Mouse (Mus musculus): ENCODE measurements around the gene Lrpap1. TPM values are rescaled to one million over a fixed set of nuclear protein-coding genes. Genes with fewer than 3 reads are reported as not detected.

Gene Lrpap1
- polyA plus RNA-seq, 1 experiment: 124 TPM

- DNase-seq (ENCODE audit: extremely low spot score in 1 of 2, low spot score in 1 of 2): peak in 1 of 2 experiments; percentile 55
Observed at GRCm38 (mm10) chr5:35129767-35130191, 24.2 kb upstream of the Lrpap1 start.

GRCm38 (mm10) chr5:35129208-35129607 is 23.6 kb upstream of the Lrpap1 start:
- peak in 1 of 2 experiments; percentile 82 for DNase-seq (ENCODE audit: extremely low spot score in 1 of 2, low spot score in 1 of 2)

- DNase-seq (ENCODE audit: extremely low spot score in 1 of 2, low spot score in 1 of 2): no peak
Observed at GRCm38 (mm10) chr5:35120024-35120423, 14.5 kb upstream of the Lrpap1 start.

GRCm38 (mm10) chr5:35118418-35118817 is 12.9 kb upstream of the Lrpap1 start:
- no peak for DNase-seq (ENCODE audit: extremely low spot score in 1 of 2, low spot score in 1 of 2)

GRCm38 (mm10) chr5:35117633-35118032 is 12.1 kb upstream of the Lrpap1 start:
- no peak for DNase-seq (ENCODE audit: extremely low spot score in 1 of 2, low spot score in 1 of 2)

- DNase-seq (ENCODE audit: extremely low spot score in 1 of 2, low spot score in 1 of 2): no peak
Observed at GRCm38 (mm10) chr5:35116002-35116401, 10.4 kb upstream of the Lrpap1 start.

- DNase-seq (ENCODE audit: extremely low spot score in 1 of 2, low spot score in 1 of 2): peak; percentile 66 to 71
Observed at GRCm38 (mm10) chr5:35112444-35112843, 6.9 kb upstream of the Lrpap1 start.

- DNase-seq (ENCODE audit: extremely low spot score in 1 of 2, low spot score in 1 of 2): no peak
Observed at GRCm38 (mm10) chr5:35105922-35106298, 344 bp upstream of the Lrpap1 start.

GRCm38 (mm10) chr5:35104183-35104959 is 1.2 kb downstream of the Lrpap1 start:
- DNase-seq (ENCODE audit: extremely low spot score in 1 of 2, low spot score in 1 of 2): no peak

- DNase-seq (ENCODE audit: extremely low spot score in 1 of 2, low spot score in 1 of 2): no peak
Observed at GRCm38 (mm10) chr5:35103528-35103927, 2.0 kb downstream of the Lrpap1 start.

- no peak for DNase-seq (ENCODE audit: extremely low spot score in 1 of 2, low spot score in 1 of 2)
Observed at GRCm38 (mm10) chr5:35103086-35103485, 2.5 kb downstream of the Lrpap1 start.

GRCm38 (mm10) chr5:35091636-35092035 is 13.9 kb downstream of the Lrpap1 start:
- no peak for DNase-seq (ENCODE audit: extremely low spot score in 1 of 2, low spot score in 1 of 2)

GRCm38 (mm10) chr5:35089614-35089963 is 16.0 kb downstream of the Lrpap1 start:
- no peak for DNase-seq (ENCODE audit: extremely low spot score in 1 of 2, low spot score in 1 of 2)

GRCm38 (mm10) chr5:35088785-35089613 is 16.6 kb downstream of the Lrpap1 start:
- DNase-seq (ENCODE audit: extremely low spot score in 1 of 2, low spot score in 1 of 2): peak in 1 of 2 experiments; percentile 78

- DNase-seq (ENCODE audit: extremely low spot score in 1 of 2, low spot score in 1 of 2): no peak
Observed at GRCm38 (mm10) chr5:35084913-35085312, 20.7 kb downstream of the Lrpap1 start.

GRCm38 (mm10) chr5:35079101-35079500 is 26.5 kb downstream of the Lrpap1 start:
- no peak for DNase-seq (ENCODE audit: extremely low spot score in 1 of 2, low spot score in 1 of 2)

- DNase-seq (ENCODE audit: extremely low spot score in 1 of 2, low spot score in 1 of 2): no peak
Observed at GRCm38 (mm10) chr5:35076369-35076768, 29.2 kb downstream of the Lrpap1 start.

- peak in 1 of 2 experiments; percentile 32 for DNase-seq (ENCODE audit: extremely low spot score in 1 of 2, low spot score in 1 of 2)
Observed at GRCm38 (mm10) chr5:35073992-35074391, 31.6 kb downstream of the Lrpap1 start.

- DNase-seq (ENCODE audit: extremely low spot score in 1 of 2, low spot score in 1 of 2): no peak
Observed at GRCm38 (mm10) chr5:35073235-35073634, 32.3 kb downstream of the Lrpap1 start.

GRCm38 (mm10) chr5:35071855-35072254 is 33.7 kb downstream of the Lrpap1 start:
- DNase-seq (ENCODE audit: extremely low spot score in 1 of 2, low spot score in 1 of 2): no peak

GRCm38 (mm10) chr5:35070953-35071352 is 34.6 kb downstream of the Lrpap1 start:
- peak in 1 of 2 experiments; percentile 39 for DNase-seq (ENCODE audit: extremely low spot score in 1 of 2, low spot score in 1 of 2)

GRCm38 (mm10) chr5:35070314-35070713 is 35.3 kb downstream of the Lrpap1 start:
- no peak for DNase-seq (ENCODE audit: extremely low spot score in 1 of 2, low spot score in 1 of 2)

Data from frontal cortex, adult 2 months (tissue).